Mouse (Mus musculus) ES-Bruce4 (cell line): Measurements from ENCODE around the gene Ndufs1. TPM values are rescaled to one million over a fixed set of nuclear protein-coding genes. Genes with fewer than 3 reads are reported as not detected.
A peak's percentile ranks its signal among the peaks of the same experiment; 100 is the strongest.

Experiments
- H3K27ac ChIP-seq: 2 replicates; pipeline ENCODE4 v1.5.1; 2012; ENCODE audit warnings: low read length, inconsistent platforms; ENCODE audit not compliant: insufficient read depth
- H3K27me3 ChIP-seq: 2 replicates; pipeline ENCODE4 v1.6.1; 2012; ENCODE audit warnings: mild to moderate bottlenecking, low read length, inconsistent platforms; ENCODE audit not compliant: control insufficient read depth, poor library complexity, insufficient read depth, severe bottlenecking
- H3K36me3 ChIP-seq: 2 replicates; pipeline ENCODE4 v1.6.1; 2012; ENCODE audit warnings: inconsistent platforms, mild to moderate bottlenecking, low read length, moderate library complexity; ENCODE audit not compliant: control insufficient read depth, poor library complexity, insufficient read depth, severe bottlenecking
- H3K4me1 ChIP-seq: one replicate; pipeline ENCODE4 v1.8.1; 2011; ENCODE audit warnings: low read length; ENCODE audit not compliant: control insufficient read depth, insufficient read depth
- H3K4me3 ChIP-seq: 2 replicates; pipeline ENCODE4 v1.5.1; 2011; ENCODE audit warnings: low read depth, mild to moderate bottlenecking, low read length
- H3K9ac ChIP-seq: 2 replicates; pipeline ENCODE4 v1.6.1; 2012; ENCODE audit warnings: low read depth, mild to moderate bottlenecking, inconsistent platforms; ENCODE audit not compliant: poor library complexity, severe bottlenecking
- H3K9me3 ChIP-seq: replicated peaks from 2 replicates; pipeline ENCODE4 v1.6.1; 2012; ENCODE audit warnings: mild to moderate bottlenecking, low read length, inconsistent platforms; ENCODE audit not compliant: control insufficient read depth, poor library complexity, insufficient read depth, severe bottlenecking
- CTCF ChIP-seq: IDR thresholded peaks from one replicate; pipeline ENCODE4 v1.8.1; 2011; ENCODE audit warnings: low read depth, low read length
- EP300 ChIP-seq: IDR thresholded peaks from 2 replicates; pipeline ENCODE4 v1.6.1; 2011; ENCODE audit warnings: low read depth, low read length; ENCODE audit not compliant: insufficient read depth
- POLR2A ChIP-seq: IDR thresholded peaks from one replicate; pipeline ENCODE4 v1.8.1; 2011; ENCODE audit warnings: low read length; ENCODE audit not compliant: insufficient read depth
- polyA plus RNA-seq: library from polyadenylated mRNA; stranded (reverse); fragments of >200 nt; gene quantifications from 2 replicates; pipeline ENCODE4 v1.2.4, GENCODE M21; 2011; ENCODE audit warnings: low read depth; ENCODE audit not compliant: missing spikeins, insufficient read depth, insufficient read length

Gene Ndufs1
- polyA plus RNA-seq, 1 experiment, result 106 TPM

GRCm38 (mm10) chr1:63203471-63203870 is 26.8 kb upstream of the Ndufs1 start:
- Histone ChIP-seq H3K36me3 (no peaks in the 10 kb centered on the region), H3K9ac (0 out of 2 replicates have a peak overlapping the region, but pooled peaks have one; percentile 18), H3K27ac (peak overlapping the region; percentile 64), H3K4me3 (no peak overlapping the region), H3K9me3 (0 out of 2 replicates have a peak, but pooled peaks cover 5% of the 10 kb centered on the region), H3K4me1 (peaks cover 3% of the 10 kb centered on the region), H3K27me3 (no peaks in the 10 kb centered on the region)
- no peak for TF ChIP-seq POLR2A
- TF ChIP-seq EP300, result no peak
- TF ChIP-seq CTCF, result no peak

- TF ChIP-seq EP300 (no peak), POLR2A (no peak)
- Histone ChIP-seq H3K9ac (no peak overlapping the region; the same call in 1 of the 2 replicates), H3K36me3 (no peaks in the 10 kb centered on the region), H3K27me3 (no peaks in the 10 kb centered on the region), H3K27ac (peak overlapping the region; percentile 81), H3K4me3 (no peak overlapping the region), H3K4me1 (peaks cover 3% of the 10 kb centered on the region), H3K9me3 (0 out of 2 replicates have a peak, but pooled peaks cover 5% of the 10 kb centered on the region)
Measured at GRCm38 (mm10) chr1:63201672-63202071, 25.0 kb upstream of the Ndufs1 start.

GRCm38 (mm10) chr1:63200322-63200721 is 23.7 kb upstream of the Ndufs1 start:
- H3K27ac ChIP-seq, result peak overlapping the region; percentile 95
- H3K27me3 ChIP-seq, result no peaks in the 10 kb centered on the region
- peak overlapping the region; percentile 53 for H3K4me3 ChIP-seq
- peak overlapping the region; percentile 58 for H3K9ac ChIP-seq
- H3K9me3 ChIP-seq, result 0 out of 2 replicates have a peak, but pooled peaks cover 5% of the 10 kb centered on the region
- TF ChIP-seq EP300, result no peak
- TF ChIP-seq POLR2A, result no peak
- no peak for TF ChIP-seq CTCF
- no peaks in the 10 kb centered on the region for H3K36me3 ChIP-seq
- peaks cover 3% of the 10 kb centered on the region for H3K4me1 ChIP-seq

GRCm38 (mm10) chr1:63199387-63199786 is 22.8 kb upstream of the Ndufs1 start:
- peak overlapping the region; percentile 58 for H3K9ac ChIP-seq
- H3K9me3 ChIP-seq, result 0 out of 2 replicates have a peak, but pooled peaks cover 5% of the 10 kb centered on the region
- H3K4me3 ChIP-seq, result peak overlapping the region; percentile 53; the same call in 1 of the 2 replicates
- H3K4me1 ChIP-seq, result peaks cover 5% of the 10 kb centered on the region
- H3K36me3 ChIP-seq, result no peaks in the 10 kb centered on the region
- TF ChIP-seq EP300 (no peak), CTCF (no peak), POLR2A (no peak)
- no peaks in the 10 kb centered on the region for H3K27me3 ChIP-seq
- H3K27ac ChIP-seq, result peak overlapping the region; percentile 95

- Histone ChIP-seq H3K4me3 (no peak overlapping the region), H3K36me3 (no peaks in the 10 kb centered on the region), H3K4me1 (peaks cover 2% of the 10 kb centered on the region), H3K9ac (no peak overlapping the region), H3K27me3 (no peaks in the 10 kb centered on the region), H3K27ac (0 out of 2 replicates have a peak overlapping the region, but pooled peaks have one; percentile 6), H3K9me3 (0 out of 2 replicates have a peak, but pooled peaks cover 5% of the 10 kb centered on the region)
- no peak for TF ChIP-seq POLR2A
- TF ChIP-seq EP300, result no peak
- no peak for TF ChIP-seq CTCF
Measured at GRCm38 (mm10) chr1:63195848-63196512, 19.3 kb upstream of the Ndufs1 start.
